Mouse (Mus musculus): Measurements from ENCODE around the gene 4932438H23Rik.

4932438H23Rik gene

GRCm38 (mm10) chr16:91095022-91095421 is at the start of gene 4932438H23Rik:
4932438H23Rik (minus strand) TSS chr16:91095122.
- no peak for DNase-seq (ENCODE audit: low spot score)

- no peak for DNase-seq (ENCODE audit: low spot score)
Observed at GRCm38 (mm10) chr16:91140991-91141630, 46.2 kb upstream of the 4932438H23Rik start.

- peak; percentile 58 for DNase-seq (ENCODE audit: low spot score)
Observed at GRCm38 (mm10) chr16:91140457-91140856, 45.5 kb upstream of the 4932438H23Rik start.

GRCm38 (mm10) chr16:91140056-91140455 is 45.1 kb upstream of the 4932438H23Rik start:
- DNase-seq (ENCODE audit: low spot score): peak; percentile 22

GRCm38 (mm10) chr16:91139481-91139880 is 44.6 kb upstream of the 4932438H23Rik start:
- no peak for DNase-seq (ENCODE audit: low spot score)

- DNase-seq (ENCODE audit: low spot score): no peak
Observed at GRCm38 (mm10) chr16:91138736-91139135, 43.8 kb upstream of the 4932438H23Rik start.

- DNase-seq (ENCODE audit: low spot score): no peak
Observed at GRCm38 (mm10) chr16:91138151-91138550, 43.2 kb upstream of the 4932438H23Rik start.

GRCm38 (mm10) chr16:91136607-91137006 is 41.7 kb upstream of the 4932438H23Rik start:
- DNase-seq (ENCODE audit: low spot score): no peak

- DNase-seq (ENCODE audit: low spot score): no peak
Observed at GRCm38 (mm10) chr16:91129916-91130315, 35.0 kb upstream of the 4932438H23Rik start.

GRCm38 (mm10) chr16:91128431-91128830 is 33.5 kb upstream of the 4932438H23Rik start:
- no peak for DNase-seq (ENCODE audit: low spot score)

GRCm38 (mm10) chr16:91126734-91127524 is 32.0 kb upstream of the 4932438H23Rik start:
- DNase-seq (ENCODE audit: low spot score): no peak

GRCm38 (mm10) chr16:91124256-91124655 is 29.3 kb upstream of the 4932438H23Rik start:
- no peak for DNase-seq (ENCODE audit: low spot score)

- DNase-seq (ENCODE audit: low spot score): no peak
Observed at GRCm38 (mm10) chr16:91123821-91124220, 28.9 kb upstream of the 4932438H23Rik start.

- no peak for DNase-seq (ENCODE audit: low spot score)
Observed at GRCm38 (mm10) chr16:91119879-91120278, 25.0 kb upstream of the 4932438H23Rik start.

- no peak for DNase-seq (ENCODE audit: low spot score)
Observed at GRCm38 (mm10) chr16:91116696-91117095, 21.8 kb upstream of the 4932438H23Rik start.

GRCm38 (mm10) chr16:91116006-91116405 is 21.1 kb upstream of the 4932438H23Rik start:
- DNase-seq (ENCODE audit: low spot score): no peak

- DNase-seq (ENCODE audit: low spot score): no peak
Observed at GRCm38 (mm10) chr16:91110999-91111535, 16.1 kb upstream of the 4932438H23Rik start.

GRCm38 (mm10) chr16:91107608-91108007 is 12.7 kb upstream of the 4932438H23Rik start:
- DNase-seq (ENCODE audit: low spot score): peak; percentile 28

GRCm38 (mm10) chr16:91105481-91106051 is 10.6 kb upstream of the 4932438H23Rik start:
- DNase-seq (ENCODE audit: low spot score): no peak

- no peak for DNase-seq (ENCODE audit: low spot score)
Observed at GRCm38 (mm10) chr16:91104821-91105480, 10.0 kb upstream of the 4932438H23Rik start.

GRCm38 (mm10) chr16:91103386-91103785 is 8.5 kb upstream of the 4932438H23Rik start:
- no peak for DNase-seq (ENCODE audit: low spot score)

- no peak for DNase-seq (ENCODE audit: low spot score)
Observed at GRCm38 (mm10) chr16:91100484-91100883, 5.6 kb upstream of the 4932438H23Rik start.
